In the genomic region with DNA sequence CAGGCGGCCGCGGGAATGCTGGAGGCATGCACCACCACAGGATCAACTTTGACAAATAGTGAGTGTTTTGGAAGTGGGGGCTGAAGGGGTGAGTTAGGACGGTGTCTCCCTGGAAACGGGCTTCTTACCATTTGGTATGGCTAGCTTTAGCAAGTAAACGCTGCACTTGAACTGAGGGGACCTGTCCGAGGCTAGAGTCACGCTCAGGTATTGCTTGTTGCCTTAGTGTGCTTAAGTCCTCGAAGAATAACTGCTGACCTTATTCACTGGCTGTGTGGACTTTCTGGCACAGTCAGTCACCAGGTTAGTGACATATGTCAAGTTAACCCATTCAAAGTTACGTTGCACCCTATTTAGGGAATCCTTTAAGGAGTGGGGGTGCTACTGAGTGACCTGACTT, we compare ENCODE assay signal across 9 mouse cellular contexts. TPM values are rescaled to one million over a fixed set of nuclear protein-coding genes. Genes with fewer than 3 reads are reported as not detected.
DNase-seq lines count a peak whose midpoint lies in the region; ATAC-seq and TF ChIP-seq lines count a peak whose summit lies in the region.
"Had no signal": no experiment of that assay in that cellular context is flagged by ENCODE, and none has a peak within 500 bp of the region (broad histone marks: within the 10 kb centered on the region; RNA-seq: fewer than 3 reads in every experiment).

No protein-coding gene starts in this region.

- 6% methylated on average over 10 of the region's 10 CpGs for WGBS in heart, adult 2 months
- 7% methylated on average over 10 of the region's 10 CpGs for WGBS in forebrain, embryonic 11.5 days
- WGBS in liver, embryonic 15.5 days (ENCODE audit: insufficient replicate concordance): under 1% methylated on average over 10 of the region's 10 CpGs

- no peak for DNase-seq in heart, adult 2 months
- DNase-seq in heart, postnatal 10 days: no peak
- no peak for DNase-seq in forebrain, embryonic 11.5 days (ENCODE audit: low spot score)
- DNase-seq in cerebellum, adult 18-20 months: no peak
- no peak for DNase-seq in cerebellum, adult 11-12 months

- H3K4me1 ChIP-seq in heart, adult 2 months (ENCODE audit: control insufficient read depth, insufficient read depth, low read length): peaks cover 9% of the 10 kb centered on the region
- H3K4me1 ChIP-seq in forebrain, embryonic 11.5 days (replicated peaks; ENCODE audit: control insufficient read depth, insufficient read depth, low read length): peaks cover 8% of the 10 kb centered on the region
- H3K4me1 ChIP-seq in liver, embryonic 15.5 days (replicated peaks): peaks cover 55% of the 10 kb centered on the region

- peak overlapping the region; percentile 93 for H3K4me2 ChIP-seq in forebrain, embryonic 11.5 days (ENCODE audit: low read depth, low read length, severe bottlenecking)
- H3K4me2 ChIP-seq in liver, embryonic 15.5 days: peak overlapping the region; percentile 80

- no peak for TF ChIP-seq CTCF in heart, adult 2 months (IDR thresholded peaks at IDR 0.05)
- no peak for TF ChIP-seq CTCF in C2C12 (IDR thresholded peaks at IDR 0.05; ENCODE audit: control insufficient read depth, insufficient read depth, insufficient read length)

- no peaks in the 10 kb centered on the region; the same call in 1 of the 2 replicates for H3K79me2 ChIP-seq in heart, adult 2 months (replicated peaks; ENCODE audit: control insufficient read depth, insufficient read depth, low read length)
- H3K79me2 ChIP-seq in C2C12 (ENCODE audit: control insufficient read depth, insufficient read depth): peaks cover 43% of the 10 kb centered on the region

- peak overlapping the region; percentile 95 for H3K9ac ChIP-seq in heart, adult 2 months (ENCODE audit: low read depth, low read length)
- H3K9ac ChIP-seq in forebrain, embryonic 11.5 days (ENCODE audit: low read length): peak overlapping the region; percentile 98
- peak overlapping the region; percentile 97 for H3K9ac ChIP-seq in liver, embryonic 15.5 days

- peak overlapping the region; percentile 98 for H3K4me3 ChIP-seq in heart, adult 2 months
- H3K4me3 ChIP-seq in C2C12 (ENCODE audit: insufficient read depth, poor library complexity, severe bottlenecking): peak overlapping the region; percentile 83
- H3K4me3 ChIP-seq in forebrain, embryonic 11.5 days (ENCODE audit: low read depth, low read length): peak overlapping the region; percentile 95
- H3K4me3 ChIP-seq in liver, embryonic 15.5 days (replicated peaks): peak overlapping the region; percentile 98

- ATAC-seq in forebrain, embryonic 11.5 days (replicated peaks; ENCODE audit: low FRiP score): no peak
- ATAC-seq in liver, embryonic 15.5 days (ENCODE audit: insufficient read depth): no peak
- ATAC-seq in erythroid progenitor cell, adult 5-6 weeks (replicated peaks; ENCODE audit: low FRiP score, poor library complexity, severe bottlenecking): no peak

- TF ChIP-seq POLR2A in heart, adult 2 months (IDR thresholded peaks at IDR 0.05; ENCODE audit: insufficient read depth, low read depth, low read length): no peak

- TF ChIP-seq EP300 in heart, adult 2 months (IDR thresholded peaks at IDR 0.05; ENCODE audit: insufficient read depth, low read depth, low read length): no peak

- peaks cover 35% of the 10 kb centered on the region for H3K79me3 ChIP-seq in C2C12 (ENCODE audit: low read depth)

- peak overlapping the region; percentile 88; the same call in 1 of the 2 replicates for H3K27ac ChIP-seq in heart, adult 2 months
- H3K27ac ChIP-seq in forebrain, embryonic 11.5 days (ENCODE audit: low read depth, low read length): peak overlapping the region; percentile 93
- H3K27ac ChIP-seq in liver, embryonic 15.5 days (replicated peaks): peak overlapping the region; percentile 98

- intact Hi-C loops in heart, adult 2 months (cut with DNase I): no loop called here
- intact Hi-C loops in heart, postnatal 10 days (cut with DNase I): no loop called here

- H3K9me3 ChIP-seq in forebrain, embryonic 11.5 days (ENCODE audit: control insufficient read depth, low read length): no peaks in the 10 kb centered on the region
- no peaks in the 10 kb centered on the region for H3K9me3 ChIP-seq in liver, embryonic 15.5 days (replicated peaks)

- peak overlapping the region; percentile 92 for H3ac ChIP-seq in C2C12 (ENCODE audit: control insufficient read depth, insufficient read length, low read depth)

- H3K36me3 ChIP-seq in heart, adult 2 months (ENCODE audit: control insufficient read depth, insufficient read depth, low read length): peaks cover 32% of the 10 kb centered on the region
- peaks cover 56% of the 10 kb centered on the region for H3K36me3 ChIP-seq in C2C12 (ENCODE audit: control insufficient read depth, insufficient read depth)
- peaks cover 6% of the 10 kb centered on the region; the same call in 1 of the 2 replicates for H3K36me3 ChIP-seq in forebrain, embryonic 11.5 days (ENCODE audit: control insufficient read depth, insufficient read depth, low read length)
- H3K36me3 ChIP-seq in liver, embryonic 15.5 days (replicated peaks): peaks cover 49% of the 10 kb centered on the region

- H3K27me3 ChIP-seq in heart, adult 2 months (ENCODE audit: control insufficient read depth, insufficient read depth, low read length): no peaks in the 10 kb centered on the region
- no peaks in the 10 kb centered on the region for H3K27me3 ChIP-seq in C2C12 (ENCODE audit: control insufficient read depth, insufficient read depth, insufficient read length)
- H3K27me3 ChIP-seq in forebrain, embryonic 11.5 days (ENCODE audit: control insufficient read depth, insufficient read depth, low read length): no peaks in the 10 kb centered on the region
- H3K27me3 ChIP-seq in liver, embryonic 15.5 days: no peaks in the 10 kb centered on the region
- H3K27me3 ChIP-seq: Patski had no signal

TF ChIP-seq in C2C12, 6 proteins besides CTCF, POLR2A, EP300 and RAD21:
- TF ChIP-seq MAX (IDR thresholded peaks at IDR 0.05) (no peak), MYOG (IDR thresholded peaks at IDR 0.05; ENCODE audit: control insufficient read depth, extremely low read depth, insufficient read length) (no peak), FOSL1 (IDR thresholded peaks at IDR 0.05; ENCODE audit: insufficient read depth, low read length, poor library complexity, severe bottlenecking) (no peak), CEBPB (IDR thresholded peaks at IDR 0.05; ENCODE audit: low read depth) (no peak), USF1 (IDR thresholded peaks at IDR 0.05; ENCODE audit: low read depth) (no peak), MYOD1 (IDR thresholded peaks at IDR 0.05; ENCODE audit: control insufficient read depth, insufficient read length, low read depth) (no peak)

RNA-seq across cellular contexts. Expression of a gene that starts 1.0 kb away (rescaled TPM):
- 100 to 1,000 TPM; 102 to 105 TPM for total RNA-seq in heart, adult 2 months (2021)
- 136 and 167 TPM in 2 replicates for polyA plus RNA-seq in heart, adult 2 months (2012; rRNA removed)
- 100 to 1,000 TPM; 117 to 118 TPM for total RNA-seq in heart, postnatal 10 days (2021)
- 1,692 TPM for polyA plus RNA-seq in C2C12 (2012; fragmentation: generic; extraction: Trizol)
- 103 and 119 TPM in 2 replicates for polyA plus RNA-seq in forebrain, embryonic 11.5 days (2014; fragmentation: Nextera tagmentation; extraction: Ambion mirVana)
- polyA plus RNA-seq in liver, embryonic 15.5 days (2015; fragmentation: Nextera tagmentation; extraction: Ambion mirVana): 58.5 and 71.9 TPM in 2 replicates
- total RNA-seq in erythroid progenitor cell, adult 5-6 weeks (2015; ENCODE audit: low replicate concordance): 221 and 228 TPM in 2 replicates
- 113 and 169 TPM in 2 replicates for total RNA-seq in erythroid progenitor cell, adult 5-6 weeks (2017; ENCODE audit: low replicate concordance)

RNA-seq across cellular contexts. Expression of a gene that starts 12.0 kb away (rescaled TPM):
- total RNA-seq in heart, adult 2 months (2021): under 1 TPM in 1 of 2 experiments, not detected in 1; 0.21 TPM
- polyA plus RNA-seq in heart, adult 2 months (2012; rRNA removed): 0.14 and 0.15 TPM in 2 replicates
- under 1 TPM; 0.10 to 0.12 TPM for total RNA-seq in heart, postnatal 10 days (2021)
- polyA plus RNA-seq in C2C12 (2012; fragmentation: generic; extraction: Trizol): 0.57 TPM
- polyA plus RNA-seq in forebrain, embryonic 11.5 days (2014; fragmentation: Nextera tagmentation; extraction: Ambion mirVana): 0.37 and 0.67 TPM in 2 replicates
- polyA plus RNA-seq in liver, embryonic 15.5 days (2015; fragmentation: Nextera tagmentation; extraction: Ambion mirVana): not detected in 2 replicates
- total RNA-seq in erythroid progenitor cell, adult 5-6 weeks (2015; ENCODE audit: low replicate concordance): not detected in 2 replicates
- not detected in 2 replicates for total RNA-seq in erythroid progenitor cell, adult 5-6 weeks (2017; ENCODE audit: low replicate concordance)

Comparison
In these comparisons a context has a peak if more than half of its experiments do, and no peak if none do; other contexts are left out.
1. RNA of a gene that starts 1.0 kb away (polyA plus RNA-seq): 1,692 TPM in C2C12 (single experiment); 136 to 167 TPM in heart, adult 2 months, 103 to 119 TPM in forebrain, embryonic 11.5 days and 58.5 to 71.9 TPM in liver, embryonic 15.5 days; every median in the first group is over 10 times any median in the second.
2. Peak in every context shown above with its lines, with median percentiles within 50 percentile points of each other: H3K27ac ChIP-seq, H3K4me3 ChIP-seq and H3K9ac ChIP-seq.